Mouse (Mus musculus) embryonic facial prominence, embryonic 12.5 days (tissue): ENCODE results near the gene Chst8. TPM values are rescaled to one million over a fixed set of nuclear protein-coding genes. Genes with fewer than 3 reads are reported as not detected.

Experiments
- ATAC-seq: fragments of 200-750 bp; cut with Nextera tagmentation; 2 replicates; pipeline ENCODE4 v1.8.0; 2017; ENCODE audit not compliant: insufficient number of reproducible peaks, insufficient read depth, low FRiP score, low TSS enrichment
- H3K27ac ChIP-seq: fragments of 300-500 bp; sonication (generic); 2 replicates; pipeline ENCODE4 v1.5.1; 2016; ENCODE audit warnings: mild to moderate bottlenecking
- H3K27me3 ChIP-seq: fragments of 300-500 bp; sonication (generic); 2 replicates; pipeline ENCODE4 v1.6.1; 2016; ENCODE audit warnings: mild to moderate bottlenecking, moderate library complexity
- H3K36me3 ChIP-seq: fragments of 300-500 bp; sonication (generic); 2 replicates; pipeline ENCODE4 v1.6.1; 2016; ENCODE audit warnings: mild to moderate bottlenecking
- H3K4me1 ChIP-seq: fragments of 300-500 bp; sonication (generic); 2 replicates; pipeline ENCODE4 v1.6.1; 2016
- H3K4me2 ChIP-seq: fragments of 300-500 bp; sonication (generic); replicated peaks from 2 replicates; pipeline ENCODE4 v1.6.1; 2016; ENCODE audit warnings: mild to moderate bottlenecking, moderate library complexity
- H3K4me3 ChIP-seq: fragments of 300-500 bp; sonication (generic); 2 replicates; pipeline ENCODE4 v1.5.1; 2016; ENCODE audit warnings: mild to moderate bottlenecking
- H3K9ac ChIP-seq: fragments of 300-500 bp; sonication (generic); 2 replicates; pipeline ENCODE4 v1.6.1; 2016; ENCODE audit warnings: mild to moderate bottlenecking, moderate library complexity
- H3K9me3 ChIP-seq: fragments of 300-500 bp; sonication (generic); 2 replicates; pipeline ENCODE4 v1.6.1; 2016; ENCODE audit warnings: mild to moderate bottlenecking, moderate library complexity
- WGBS: fragments of 180-500 bp; shearing (Covaris S2); methylation state at CpG from one replicate; pipeline ENCODE4 v1.1.7; 2016; 5-methylcytosine and 5-hydroxymethylcytosine counted together
- polyA plus RNA-seq: library from polyadenylated mRNA; unstranded; fragments of >200 nt; fragmentation: Nextera tagmentation; extraction: Ambion mirVana; gene quantifications from 2 replicates; pipeline ENCODE4 v1.2.1, GENCODE M21; 2016

Gene Chst8
- polyA plus RNA-seq, 1 experiment from 2014 or later, result 10.6 TPM

DNA sequence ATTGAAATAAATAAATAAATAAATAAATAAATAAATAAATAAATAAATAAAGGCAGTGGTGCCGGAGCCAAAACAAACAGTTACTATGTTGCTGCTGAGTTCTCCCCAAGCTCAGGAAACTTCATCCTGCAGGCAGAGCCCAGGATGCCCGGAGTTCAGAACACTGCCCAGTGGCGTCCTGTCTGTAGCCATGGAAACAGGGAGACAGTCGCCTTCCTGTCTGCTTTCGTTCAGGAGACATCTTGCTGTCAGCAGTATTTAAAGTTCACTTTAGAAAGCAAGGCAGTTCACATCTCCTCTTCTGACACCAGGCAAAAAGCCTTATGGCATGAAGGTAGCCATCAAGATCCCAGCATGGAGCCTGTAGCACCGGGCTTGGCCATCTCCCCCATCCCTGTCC is 8.0 kb upstream of the Chst8 start:
- 20% methylated on average over 6 of the region's 6 CpGs for WGBS
- no peaks in the 10 kb centered on the region for H3K9me3 ChIP-seq
- H3K4me2 ChIP-seq, result no peak overlapping the region
- H3K9ac ChIP-seq, result no peak overlapping the region
- H3K4me3 ChIP-seq, result no peak overlapping the region
- H3K27ac ChIP-seq, result no peak overlapping the region
- no peak for ATAC-seq
- peaks cover 4% of the 10 kb centered on the region; the same call in 1 of the 2 replicates for H3K4me1 ChIP-seq
- H3K27me3 ChIP-seq, result no peaks in the 10 kb centered on the region
- H3K36me3 ChIP-seq, result no peaks in the 10 kb centered on the region

- Histone ChIP-seq H3K9ac (no peak overlapping the region), H3K4me1 (peaks cover 4% of the 10 kb centered on the region; the same call in 1 of the 2 replicates), H3K36me3 (no peaks in the 10 kb centered on the region), H3K4me2 (no peak overlapping the region), H3K27ac (no peak overlapping the region), H3K4me3 (no peak overlapping the region), H3K27me3 (no peaks in the 10 kb centered on the region), H3K9me3 (no peaks in the 10 kb centered on the region)
- no peak for ATAC-seq
- 84% methylated on average over 18 of the region's 18 CpGs for WGBS
Measured at GRCm38 (mm10) chr7:34819796-34820195, 7.3 kb upstream of the Chst8 start.

DNA sequence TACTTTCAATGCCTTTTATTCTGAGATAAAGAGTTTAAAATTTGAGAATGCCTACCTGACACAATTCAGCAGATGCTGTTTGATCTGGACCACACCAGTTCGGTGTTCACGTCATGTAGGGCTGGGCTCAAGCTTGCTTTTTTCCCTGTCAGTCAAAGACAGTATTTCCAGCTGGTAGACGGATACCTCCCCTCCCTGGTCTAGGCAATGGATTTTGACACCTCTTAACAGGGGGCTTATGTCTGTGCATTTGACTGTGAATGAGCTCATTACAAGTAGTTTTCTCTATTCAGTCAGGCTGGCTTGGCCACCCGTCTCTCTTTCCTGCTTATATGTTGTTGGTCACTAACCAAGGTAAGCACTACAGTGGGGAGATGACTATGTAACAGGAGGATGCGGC is 6.1 kb upstream of the Chst8 start:
- no peak overlapping the region for H3K4me3 ChIP-seq
- no peak overlapping the region for H3K27ac ChIP-seq
- H3K9me3 ChIP-seq, result no peaks in the 10 kb centered on the region
- H3K4me2 ChIP-seq, result no peak overlapping the region
- H3K9ac ChIP-seq, result no peak overlapping the region
- ATAC-seq, result no peak
- WGBS, result 70% methylated on average over 5 of the region's 5 CpGs
- H3K36me3 ChIP-seq, result no peaks in the 10 kb centered on the region
- 0 out of 2 replicates have a peak, but pooled peaks cover 5% of the 10 kb centered on the region for H3K27me3 ChIP-seq
- peaks cover 4% of the 10 kb centered on the region; the same call in 1 of the 2 replicates for H3K4me1 ChIP-seq

- Histone ChIP-seq H3K27me3 (peaks cover 21% of the 10 kb centered on the region), H3K9ac (no peak overlapping the region), H3K4me1 (peaks cover 13% of the 10 kb centered on the region), H3K9me3 (no peaks in the 10 kb centered on the region), H3K4me3 (no peak overlapping the region), H3K36me3 (no peaks in the 10 kb centered on the region), H3K4me2 (no peak overlapping the region), H3K27ac (no peak overlapping the region)
- WGBS, result 83% methylated on average over 7 of the region's 7 CpGs
- ATAC-seq, result no peak
Measured at GRCm38 (mm10) chr7:34816981-34817380, 4.5 kb upstream of the Chst8 start.

DNA sequence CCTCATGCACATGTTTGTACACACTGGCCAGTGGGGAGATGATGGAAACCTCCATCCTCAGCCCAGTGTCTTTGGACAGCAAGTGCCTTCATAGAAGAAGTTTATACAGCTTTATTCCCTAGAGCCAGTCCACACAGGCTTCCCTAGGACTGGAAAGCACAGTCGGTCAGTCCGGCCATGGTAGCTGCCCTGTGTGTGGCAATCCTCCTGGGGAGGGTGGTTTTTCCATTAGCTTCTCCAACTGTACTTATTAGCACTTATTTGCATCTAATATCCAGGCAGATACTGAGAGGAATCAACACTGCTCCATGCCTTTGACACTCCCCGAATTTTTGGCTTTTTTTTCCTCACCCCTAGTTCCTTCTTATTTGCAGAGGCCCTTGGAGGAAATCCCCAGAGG is 2.3 kb upstream of the Chst8 start:
- Histone ChIP-seq H3K36me3 (no peaks in the 10 kb centered on the region), H3K9ac (no peak overlapping the region), H3K4me1 (peaks cover 18% of the 10 kb centered on the region), H3K4me3 (no peak overlapping the region), H3K27me3 (peaks cover 42% of the 10 kb centered on the region), H3K27ac (no peak overlapping the region), H3K9me3 (no peaks in the 10 kb centered on the region), H3K4me2 (no peak overlapping the region)
- 79% methylated on average over 3 of the region's 3 CpGs for WGBS
- ATAC-seq, result no peak

- Histone ChIP-seq H3K27me3 (peaks cover 56% of the 10 kb centered on the region), H3K27ac (no peak overlapping the region), H3K4me1 (peaks cover 18% of the 10 kb centered on the region), H3K9me3 (no peaks in the 10 kb centered on the region), H3K36me3 (no peaks in the 10 kb centered on the region), H3K9ac (peak overlapping the region; percentile 56), H3K4me2 (peak overlapping the region; percentile 95), H3K4me3 (peak overlapping the region; percentile 60)
- no peak; the same call in 1 of the 2 replicates for ATAC-seq
- under 1% methylated on average over 66 of the region's 66 CpGs for WGBS
Measured at GRCm38 (mm10) chr7:34811531-34812526, 682 bp downstream of the Chst8 start.

GRCm38 (mm10) chr7:34811060-34811459 is 1.5 kb downstream of the Chst8 start:
- no peak overlapping the region for H3K27ac ChIP-seq
- H3K4me1 ChIP-seq, result peaks cover 18% of the 10 kb centered on the region
- peak overlapping the region; percentile 56; the same call in 1 of the 2 replicates for H3K9ac ChIP-seq
- no peaks in the 10 kb centered on the region for H3K36me3 ChIP-seq
- 6% methylated on average over 10 of the region's 10 CpGs for WGBS
- peaks cover 56% of the 10 kb centered on the region for H3K27me3 ChIP-seq
- ATAC-seq, result no peak
- no peaks in the 10 kb centered on the region for H3K9me3 ChIP-seq
- peak overlapping the region; percentile 60 for H3K4me3 ChIP-seq
- peak overlapping the region; percentile 95 for H3K4me2 ChIP-seq

DNA sequence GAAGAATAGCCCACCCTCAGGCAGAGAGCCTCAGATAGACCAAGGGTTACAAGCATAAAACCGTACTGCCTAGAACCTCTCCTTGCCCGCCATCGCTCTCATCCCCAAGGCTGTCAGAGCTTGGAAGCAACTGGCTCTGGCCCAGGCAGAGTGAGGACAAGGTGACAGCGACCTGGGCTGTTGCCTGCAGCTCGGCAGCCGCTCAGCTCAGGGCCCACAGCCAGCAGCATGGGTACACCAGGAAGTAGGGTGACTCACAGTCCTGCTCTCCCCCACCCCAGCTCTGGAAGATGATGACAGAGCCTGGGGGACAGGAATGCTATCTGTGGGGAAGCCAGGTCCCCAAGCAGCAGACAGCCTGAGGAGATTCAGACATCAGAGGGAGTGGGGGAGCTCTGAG is 6.2 kb downstream of the Chst8 start:
- Histone ChIP-seq H3K4me3 (no peak overlapping the region), H3K36me3 (no peaks in the 10 kb centered on the region), H3K27me3 (peaks cover 29% of the 10 kb centered on the region), H3K9me3 (no peaks in the 10 kb centered on the region), H3K9ac (no peak overlapping the region), H3K4me1 (peaks cover 2% of the 10 kb centered on the region; the same call in 1 of the 2 replicates), H3K4me2 (no peak overlapping the region), H3K27ac (no peak overlapping the region)
- ATAC-seq, result no peak
- 67% methylated on average over 6 of the region's 6 CpGs for WGBS

GRCm38 (mm10) chr7:34805691-34806205 is 6.8 kb downstream of the Chst8 start:
- no peak overlapping the region for H3K4me2 ChIP-seq
- 74% methylated on average over 3 of the region's 3 CpGs for WGBS
- H3K36me3 ChIP-seq, result no peaks in the 10 kb centered on the region
- no peak for ATAC-seq
- H3K4me1 ChIP-seq, result no peaks in the 10 kb centered on the region
- no peak overlapping the region for H3K4me3 ChIP-seq
- no peak overlapping the region for H3K27ac ChIP-seq
- no peaks in the 10 kb centered on the region for H3K9me3 ChIP-seq
- H3K27me3 ChIP-seq, result peaks cover 23% of the 10 kb centered on the region
- H3K9ac ChIP-seq, result no peak overlapping the region

- H3K4me2 ChIP-seq, result no peak overlapping the region
- H3K9ac ChIP-seq, result no peak overlapping the region
- H3K27me3 ChIP-seq, result peaks cover 16% of the 10 kb centered on the region
- no peak overlapping the region for H3K27ac ChIP-seq
- no peaks in the 10 kb centered on the region for H3K36me3 ChIP-seq
- H3K9me3 ChIP-seq, result no peaks in the 10 kb centered on the region
- 78% methylated on average over 2 of the region's 2 CpGs for WGBS
- no peak for ATAC-seq
- peaks cover 3% of the 10 kb centered on the region for H3K4me1 ChIP-seq
- H3K4me3 ChIP-seq, result no peak overlapping the region
Measured at GRCm38 (mm10) chr7:34805042-34805441, 7.5 kb downstream of the Chst8 start.

GRCm38 (mm10) chr7:34799950-34800511 is 12.5 kb downstream of the Chst8 start:
- H3K4me3 ChIP-seq, result no peak overlapping the region
- no peak overlapping the region for H3K9ac ChIP-seq
- H3K36me3 ChIP-seq, result no peaks in the 10 kb centered on the region
- H3K27me3 ChIP-seq, result no peaks in the 10 kb centered on the region
- no peaks in the 10 kb centered on the region for H3K9me3 ChIP-seq
- no peak for ATAC-seq
- H3K4me1 ChIP-seq, result peaks cover 30% of the 10 kb centered on the region
- 51% methylated on average over 13 of the region's 13 CpGs for WGBS
- no peak overlapping the region for H3K4me2 ChIP-seq
- H3K27ac ChIP-seq, result peak overlapping the region; percentile 72

DNA sequence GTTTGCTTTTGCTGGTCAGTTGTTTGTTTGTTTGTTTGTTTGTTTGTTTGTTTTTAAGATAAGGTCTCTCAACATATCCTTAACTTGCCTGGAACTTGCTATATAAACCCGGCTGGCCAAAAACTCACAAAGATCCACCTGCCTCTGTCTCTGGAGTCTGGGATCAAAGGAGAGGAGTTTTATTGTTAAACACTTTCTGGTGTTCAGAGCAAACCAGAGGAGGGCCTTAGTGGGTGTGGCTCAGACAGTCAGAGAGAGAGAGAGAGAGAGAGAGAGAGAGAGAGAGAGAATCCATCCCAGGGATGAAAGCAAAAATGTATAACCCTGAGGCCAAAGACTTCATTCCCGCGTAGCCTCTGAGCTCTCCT is 13.1 kb downstream of the Chst8 start:
- H3K27me3 ChIP-seq, result no peaks in the 10 kb centered on the region
- H3K36me3 ChIP-seq, result no peaks in the 10 kb centered on the region
- H3K4me1 ChIP-seq, result peaks cover 30% of the 10 kb centered on the region
- H3K4me3 ChIP-seq, result no peak overlapping the region
- H3K9me3 ChIP-seq, result no peaks in the 10 kb centered on the region
- no peak for ATAC-seq
- WGBS, result 8% methylated on average over 3 of the region's 3 CpGs
- peak overlapping the region; percentile 72 for H3K27ac ChIP-seq
- H3K4me2 ChIP-seq, result peak overlapping the region; percentile 46
- H3K9ac ChIP-seq, result no peak overlapping the region
